Mouse (Mus musculus): Measurements from ENCODE around the gene H2afb3. TPM values are rescaled to one million over a fixed set of nuclear protein-coding genes. Genes with fewer than 3 reads are reported as not detected.

The H2afb3 gene
- polyA plus RNA-seq, 1 experiment from 2014 or later: not detected

- H3K9ac ChIP-seq (ENCODE audit: low read length): peak within 1 kb of the TSS; percentile 38; the same call in 1 of the 2 replicates
- ATAC-seq (ENCODE audit: low FRiP score, low TSS enrichment) (peak; percentile 49; the same call in 1 of the 2 replicates), DNase-seq (ENCODE audit: low spot score) (peak; percentile 19)
- no peak within 1 kb of the TSS for H3K27ac ChIP-seq (replicated peaks)
- H3K36me3 ChIP-seq (ENCODE audit: control insufficient read depth, insufficient read depth, low read length): no peaks in the 10 kb centered on the region
- no peaks in the 10 kb centered on the region for H3K4me1 ChIP-seq (replicated peaks; ENCODE audit: control insufficient read depth, insufficient read depth)
- no peaks in the 10 kb centered on the region for H3K27me3 ChIP-seq (ENCODE audit: control insufficient read depth, insufficient read depth, low read length)
- 6% methylated on average over 31 of the region's 40 CpGs for WGBS
- no peaks in the 10 kb centered on the region for H3K9me3 ChIP-seq (ENCODE audit: control insufficient read depth, low read length)
- peak within 1 kb of the TSS; percentile 44 for H3K4me3 ChIP-seq (ENCODE audit: low read depth, low read length)
- peak within 1 kb of the TSS; percentile 58 for H3K4me2 ChIP-seq (replicated peaks; ENCODE audit: low read depth)
- TF ChIP-seq CTCF (IDR thresholded peaks at IDR 0.05; ENCODE audit: low read depth): no peak; the same call in 1 of the 2 replicates
- TF ChIP-seq EP300 (optimal IDR thresholded peaks at IDR 0.05): no peak
These were observed 22.6 kb downstream of the H2afb3 start, which contains the start of gene Pcdh11x for GRCm38 (mm10) chrX:120290011-120290899. Gene Pcdh11x (plus strand): TSS chrX:120290259.

DNA sequence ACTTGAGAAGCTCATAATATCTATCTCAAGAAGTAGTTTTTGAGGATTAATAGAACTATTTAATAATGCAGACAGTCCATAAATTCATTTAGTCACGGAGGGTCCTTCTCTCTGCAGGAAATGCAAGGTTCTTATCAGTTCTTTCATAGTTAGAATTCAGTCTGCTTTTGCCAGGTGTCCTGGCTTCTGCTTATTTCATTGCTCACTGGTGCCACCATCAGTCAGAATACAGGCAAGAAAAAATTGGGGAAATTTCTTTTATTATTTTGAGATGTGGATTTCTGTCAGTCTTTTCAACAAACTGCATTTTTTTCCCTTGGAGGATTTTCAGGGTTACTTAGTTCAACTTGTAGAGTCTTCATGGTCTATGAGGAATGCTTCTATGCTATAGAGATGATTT, 25.4 kb downstream of the H2afb3 start:
- no peak overlapping the region for H3K4me3 ChIP-seq (ENCODE audit: low read depth, low read length)
- H3K4me2 ChIP-seq (replicated peaks; ENCODE audit: low read depth): no peak overlapping the region
- no peaks in the 10 kb centered on the region for H3K9me3 ChIP-seq (ENCODE audit: control insufficient read depth, low read length)
- ATAC-seq (ENCODE audit: low FRiP score, low TSS enrichment) (no peak), DNase-seq (ENCODE audit: low spot score) (no peak)
- H3K36me3 ChIP-seq (ENCODE audit: control insufficient read depth, insufficient read depth, low read length): no peaks in the 10 kb centered on the region
- H3K27ac ChIP-seq (replicated peaks): no peak overlapping the region
- H3K4me1 ChIP-seq (replicated peaks; ENCODE audit: control insufficient read depth, insufficient read depth): no peaks in the 10 kb centered on the region
- WGBS: 3% methylated on average over 1 of the region's 1 CpGs
- H3K27me3 ChIP-seq (ENCODE audit: control insufficient read depth, insufficient read depth, low read length): no peaks in the 10 kb centered on the region
- H3K9ac ChIP-seq (ENCODE audit: low read length): no peak overlapping the region
- TF ChIP-seq CTCF (IDR thresholded peaks at IDR 0.05; ENCODE audit: low read depth): peak; percentile 49
- no peak for TF ChIP-seq EP300 (optimal IDR thresholded peaks at IDR 0.05)

GRCm38 (mm10) chrX:120285522-120285921, 27.4 kb downstream of the H2afb3 start:
- Histone ChIP-seq H3K27ac (replicated peaks) (no peak overlapping the region), H3K9me3 (ENCODE audit: control insufficient read depth, low read length) (no peaks in the 10 kb centered on the region), H3K4me2 (replicated peaks; ENCODE audit: low read depth) (no peak overlapping the region), H3K4me1 (replicated peaks; ENCODE audit: control insufficient read depth, insufficient read depth) (no peaks in the 10 kb centered on the region), H3K4me3 (ENCODE audit: low read depth, low read length) (no peak overlapping the region), H3K27me3 (ENCODE audit: control insufficient read depth, insufficient read depth, low read length) (no peaks in the 10 kb centered on the region), H3K9ac (ENCODE audit: low read length) (no peak overlapping the region), H3K36me3 (ENCODE audit: control insufficient read depth, insufficient read depth, low read length) (no peaks in the 10 kb centered on the region)
- DNase-seq (ENCODE audit: low spot score) (no peak), ATAC-seq (ENCODE audit: low FRiP score, low TSS enrichment) (no peak)
- TF ChIP-seq EP300 (optimal IDR thresholded peaks at IDR 0.05) (no peak), CTCF (IDR thresholded peaks at IDR 0.05; ENCODE audit: low read depth) (peak; percentile 50)

Other genes starting within 250 kb of the H2afb3 start
- gene Pcdh11x, start 22.8 kb downstream of the H2afb3 start, polyA plus RNA-seq (2015; fragmentation: Nextera tagmentation; extraction: Ambion mirVana): 0.89 and 1.3 TPM in 2 replicates